Mouse (Mus musculus): Measurements from ENCODE around the gene Dlgap1. TPM values are rescaled to one million over a fixed set of nuclear protein-coding genes. Genes with fewer than 3 reads are reported as not detected.

Dlgap1 gene
- total RNA-seq, 2 experiments from 2014 or later: 512 to 527 TPM

DNA sequence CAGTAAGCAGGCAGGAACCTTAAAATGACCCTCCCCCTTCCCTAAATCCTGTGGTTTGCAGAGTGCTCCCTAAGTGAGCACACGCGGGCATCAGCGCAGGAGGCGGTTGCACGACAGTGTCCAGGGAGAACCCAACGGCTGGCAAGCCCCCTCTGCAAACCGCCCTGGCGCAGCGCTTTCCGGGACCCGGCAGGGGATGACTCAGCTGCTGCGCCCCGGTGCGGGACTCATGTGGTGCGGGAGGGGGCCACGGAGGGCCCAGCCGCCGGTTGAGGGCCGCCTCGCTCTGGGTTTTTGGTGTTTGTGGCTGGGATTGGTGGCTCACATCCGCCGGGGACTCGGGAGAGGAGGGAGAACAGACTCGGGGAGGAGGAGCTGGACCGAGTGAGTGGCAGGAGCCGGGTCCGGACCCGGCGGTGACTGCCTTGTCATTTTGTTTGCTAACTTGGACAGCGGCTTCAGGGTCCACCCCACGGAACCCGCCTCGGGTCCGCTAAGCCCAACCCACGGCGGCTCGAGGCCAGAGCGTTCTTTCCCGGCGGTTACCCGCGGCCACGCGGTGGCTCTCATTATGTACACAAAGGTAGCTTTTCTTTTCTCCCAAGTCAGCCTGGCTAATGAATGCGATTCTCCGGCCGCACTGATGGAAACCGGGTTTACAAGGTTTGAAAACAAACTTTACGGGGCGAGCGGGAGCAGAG, 884.0 kb downstream of the Dlgap1 start:
- peak in 1 of 2 experiments; percentile 46 for DNase-seq (ENCODE audit: low spot score in 2 of 2)

DNA sequence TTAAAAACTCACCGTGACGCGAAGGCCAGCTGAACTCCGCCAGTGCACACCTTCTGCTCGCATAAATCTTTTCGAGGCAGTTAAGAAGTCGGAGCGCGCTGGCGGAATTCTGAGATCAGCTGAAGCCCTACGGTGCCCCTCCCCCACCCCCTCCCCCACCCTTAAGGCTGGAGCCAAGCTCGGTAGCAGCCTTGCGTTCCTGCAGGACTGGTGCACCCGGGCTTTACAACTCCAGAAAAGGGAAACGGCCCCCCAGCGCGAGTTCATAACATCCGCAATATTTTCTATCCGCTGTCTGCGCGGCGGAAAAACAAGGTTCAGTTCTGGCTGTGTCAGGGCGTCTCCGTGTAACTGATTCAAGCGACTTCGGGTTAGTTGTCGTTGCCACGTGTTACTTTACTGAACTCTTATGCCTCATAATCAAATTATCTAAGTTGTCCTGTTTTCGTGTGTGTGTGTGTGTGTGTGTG, 884.6 kb downstream of the Dlgap1 start, which contains the start of gene Tgif1:
TSS of gene Tgif1 (minus strand) at position 111 of the 470 bp plus-strand sequence.
- DNase-seq (ENCODE audit: low spot score in 2 of 2): no peak

GRCm38 (mm10) chr17:70854021-70854420, 885.1 kb downstream of the Dlgap1 start:
- DNase-seq (ENCODE audit: low spot score in 2 of 2): no peak

GRCm38 (mm10) chr17:70856871-70857415, 888.1 kb downstream of the Dlgap1 start:
- no peak for DNase-seq (ENCODE audit: low spot score in 2 of 2)

DNA sequence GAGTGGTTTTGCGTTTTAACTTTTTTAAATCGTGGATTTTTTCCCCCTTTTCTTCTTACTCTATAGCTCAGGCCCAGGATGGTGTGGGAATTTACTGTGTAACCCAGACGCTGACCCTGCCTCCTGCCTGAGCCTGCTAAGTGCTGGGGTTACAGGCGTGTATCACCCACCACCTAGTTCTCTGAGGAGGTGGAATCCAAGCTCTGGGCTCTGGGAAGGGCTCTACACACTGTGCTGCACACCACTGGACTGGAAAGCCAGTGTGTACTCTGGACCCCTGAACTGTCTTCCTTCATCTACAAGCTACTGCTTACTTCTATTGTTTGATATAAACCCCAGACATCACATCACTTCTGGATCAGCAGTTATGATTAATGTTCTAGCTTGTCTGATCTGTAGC, 889.9 kb downstream of the Dlgap1 start:
- no peak for DNase-seq (ENCODE audit: low spot score in 2 of 2)

- no peak for DNase-seq (ENCODE audit: low spot score in 2 of 2)
Observed at GRCm38 (mm10) chr17:70864117-70864516, 895.2 kb downstream of the Dlgap1 start.

DNA sequence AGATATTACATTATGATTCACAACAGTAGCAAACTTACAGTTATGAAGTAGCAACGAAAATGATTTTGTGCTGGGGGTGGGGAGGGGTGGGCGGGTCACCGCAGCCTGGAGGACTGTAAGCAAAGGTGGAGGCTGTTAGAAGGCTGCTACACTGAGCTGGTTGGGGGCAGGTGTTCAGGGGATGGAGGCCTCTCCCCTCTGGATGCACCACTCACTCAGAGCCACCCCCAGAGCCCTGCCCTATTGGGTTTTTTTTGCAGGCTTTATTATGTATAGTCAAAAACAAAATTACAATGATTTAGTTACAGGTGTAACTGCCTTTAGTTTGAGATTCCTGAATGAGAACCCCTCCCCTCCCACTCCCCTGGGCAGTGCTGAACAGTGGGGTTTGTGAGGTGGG, 895.8 kb downstream of the Dlgap1 start:
- no peak for DNase-seq (ENCODE audit: low spot score in 2 of 2)

DNA sequence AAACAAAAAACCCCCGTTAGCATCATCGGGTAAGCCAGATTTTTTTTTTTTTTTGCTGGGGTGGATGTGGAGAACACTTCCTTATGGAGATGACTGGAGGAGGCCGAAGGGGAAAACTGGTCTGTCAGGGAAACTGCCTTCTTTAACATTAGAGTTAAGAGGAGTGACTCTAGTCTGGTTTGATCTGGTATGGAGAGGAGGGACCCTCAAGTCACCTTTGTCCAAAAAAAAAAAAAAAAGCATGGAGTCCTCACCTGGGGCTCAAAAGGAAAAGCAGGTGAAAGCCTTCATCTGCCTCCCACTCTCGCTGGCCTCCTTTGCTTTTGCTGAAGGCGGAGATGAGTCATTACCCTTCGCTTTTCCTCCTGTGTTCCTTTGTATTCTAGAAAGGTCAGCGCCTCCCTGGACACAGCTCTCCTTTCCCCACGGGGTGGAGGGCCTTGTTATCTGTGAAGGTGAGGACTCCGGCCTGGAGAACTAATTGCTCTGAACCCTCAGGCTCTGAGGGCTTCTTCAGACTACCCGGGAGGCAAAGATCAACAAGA, 896.3 kb downstream of the Dlgap1 start:
- no peak for DNase-seq (ENCODE audit: low spot score in 2 of 2)

GRCm38 (mm10) chr17:70866029-70866428, 897.2 kb downstream of the Dlgap1 start:
- no peak for DNase-seq (ENCODE audit: low spot score in 2 of 2)

GRCm38 (mm10) chr17:70866538-70867114, 897.8 kb downstream of the Dlgap1 start:
- DNase-seq (ENCODE audit: low spot score in 2 of 2): no peak

GRCm38 (mm10) chr17:70868577-70869229, 899.8 kb downstream of the Dlgap1 start:
- no peak for DNase-seq (ENCODE audit: low spot score in 2 of 2)

DNA sequence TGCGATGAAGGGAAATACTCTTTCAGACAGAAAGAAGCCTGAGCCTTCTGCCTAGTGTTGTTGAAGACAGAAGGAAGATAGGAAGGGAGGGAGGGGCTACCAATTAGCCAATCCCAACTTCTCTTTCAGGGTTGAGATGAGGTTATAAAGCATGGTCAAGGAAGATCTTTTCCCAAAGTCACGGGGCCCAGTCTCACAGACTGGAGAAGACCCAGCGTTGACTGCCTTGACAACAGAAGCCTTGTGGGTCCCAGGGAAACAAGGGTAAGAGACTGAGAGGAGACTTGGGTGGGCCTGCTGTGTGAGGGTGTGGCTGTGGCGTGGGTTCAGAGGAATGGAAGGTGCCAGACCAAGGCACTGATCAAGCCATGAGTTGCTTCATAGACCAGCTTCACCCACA, 901.7 kb downstream of the Dlgap1 start:
- no peak for DNase-seq (ENCODE audit: low spot score in 2 of 2)

Small RNAs within 50 kb of the gene (microRNA-seq; reads per million reads assigned to microRNA genes)
- gene Mir1195: 0 reads per million in 2 experiments
